Mouse (Mus musculus) CH12.LX (cell line): ENCODE results near the gene Mup10.
"Not testable (repeated sequence)": the region's sequence is repeated elsewhere in the genome, so short reads cannot be mapped to it uniquely, and the experiment has no call there.

ENCODE experiments used
- CTCF ChIP-seq, 2 experiments: IDR thresholded peaks in 1 of 2; conservative IDR thresholded peaks in 1 of 2; 2 replicates each; pipeline ENCODE4 v1.5.1; 2011 to 2012; ENCODE audit warnings: low read depth in 2 of 2, low read length in 2 of 2, improper control_type of control experiment in 1 of 2, inconsistent platforms in 1 of 2, mild to moderate bottlenecking in 1 of 2, moderate library complexity in 1 of 2
- EP300 ChIP-seq: IDR thresholded peaks from 2 replicates; pipeline ENCODE4 v1.6.1; 2011; ENCODE audit warnings: low read length, improper control_type of control experiment
- PAX5 ChIP-seq: IDR thresholded peaks from 2 replicates; pipeline ENCODE4 v1.6.1; 2012; ENCODE audit warnings: low read length, inconsistent platforms, mixed read lengths

GRCm38 (mm10) chr4:60582099-60582498 is at the start of gene Mup10:
- not testable (repeated sequence) for TF ChIP-seq PAX5; EP300; CTCF (conservative IDR thresholded peaks at IDR 0.05 in 1 of 2, IDR thresholded peaks at IDR 0.05 in 1 of 2; ENCODE audit: low read depth in 2 of 2, low read length in 2 of 2)
